Mouse (Mus musculus): ENCODE measurements around the gene Ctcfl. TPM values are rescaled to one million over a fixed set of nuclear protein-coding genes. Genes with fewer than 3 reads are reported as not detected.

The Ctcfl gene
- polyA plus RNA-seq, 1 experiment from 2014 or later = 0.05 TPM

DNA sequence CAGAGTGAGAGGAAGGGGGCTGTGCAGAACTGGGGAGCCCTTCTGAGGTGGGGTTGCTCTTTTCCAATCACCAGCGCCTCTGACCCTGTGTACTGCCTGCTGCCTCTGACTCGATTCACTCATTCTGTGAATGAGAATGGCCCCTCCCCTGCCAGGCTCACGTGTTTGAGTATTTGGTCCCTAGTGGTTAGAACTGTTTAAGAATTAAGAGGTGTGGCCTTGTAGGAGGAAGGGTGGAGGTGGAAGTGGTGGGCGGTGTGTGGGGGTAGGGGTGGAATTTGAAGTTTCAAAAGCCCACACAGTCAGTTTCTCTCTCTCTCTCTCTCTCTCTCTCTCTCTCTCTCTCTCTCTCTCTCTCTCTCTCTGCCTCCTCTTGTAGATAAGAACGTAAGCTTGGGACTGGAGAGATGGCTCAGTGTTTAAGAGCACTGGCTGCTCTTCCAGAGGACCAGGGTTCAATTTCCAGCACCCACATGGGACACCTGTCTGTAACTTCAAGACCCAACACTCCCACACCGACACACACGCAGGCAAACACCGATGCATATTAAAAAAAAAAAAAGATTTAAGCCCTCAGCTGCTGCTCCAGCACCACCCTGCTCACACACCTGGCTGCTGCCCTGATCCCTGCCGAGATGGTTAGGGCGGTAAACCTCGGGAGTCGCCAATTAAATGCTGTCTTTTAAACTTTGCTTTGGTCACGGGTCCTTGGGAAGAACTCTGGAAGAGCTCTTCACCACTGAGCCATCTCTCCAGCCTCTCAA is 35.4 kb downstream of the Ctcfl start:
- Histone ChIP-seq H3K4me2 (peak overlapping the region; percentile 41), H3K27me3 (ENCODE audit: insufficient read depth, low read length) (no peaks in the 10 kb centered on the region), H3K27ac (ENCODE audit: low read depth) (no peak overlapping the region), H3K9ac (0 out of 2 replicates have a peak overlapping the region, but pooled peaks have one; percentile 18), H3K36me3 (ENCODE audit: insufficient read depth) (no peaks in the 10 kb centered on the region), H3K4me3 (ENCODE audit: low read depth, low read length) (no peak overlapping the region), H3K4me1 (ENCODE audit: insufficient read depth) (no peaks in the 10 kb centered on the region), H3K9me3 (ENCODE audit: low read depth, low read length) (no peaks in the 10 kb centered on the region)
- peak; percentile 77 for DNase-seq
- peak; percentile 20; the same call in 1 of the 2 replicates for TF ChIP-seq CTCF (IDR thresholded peaks at IDR 0.05; ENCODE audit: low read depth)
- ATAC-seq (ENCODE audit: insufficient read depth) = peak; percentile 75
- 12% methylated on average over 13 of the region's 13 CpGs for WGBS

DNA sequence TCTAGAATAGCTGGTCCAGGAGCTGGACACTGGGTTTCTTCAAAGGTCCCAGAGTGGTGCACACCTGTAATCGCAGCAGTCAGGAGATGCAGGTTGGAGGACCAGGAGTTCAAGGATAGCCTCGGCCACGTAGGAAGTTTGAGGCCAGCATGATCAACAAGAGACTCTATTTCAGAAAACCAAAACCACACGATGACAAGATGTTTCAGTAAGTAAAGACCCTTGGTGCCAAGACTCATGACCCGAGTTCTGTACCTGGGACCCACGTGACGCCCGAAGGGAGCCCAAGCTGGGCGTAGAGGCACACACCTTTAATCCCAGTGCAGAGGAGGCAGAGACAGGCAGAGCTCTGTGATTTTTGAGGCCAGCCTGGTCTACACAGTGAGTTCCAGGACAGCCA is 36.2 kb downstream of the Ctcfl start:
- Histone ChIP-seq H3K36me3 (ENCODE audit: insufficient read depth) (no peaks in the 10 kb centered on the region), H3K9me3 (ENCODE audit: low read depth, low read length) (no peaks in the 10 kb centered on the region), H3K4me1 (ENCODE audit: insufficient read depth) (no peaks in the 10 kb centered on the region), H3K4me3 (ENCODE audit: low read depth, low read length) (no peak overlapping the region), H3K27me3 (ENCODE audit: insufficient read depth, low read length) (no peaks in the 10 kb centered on the region), H3K4me2 (peak overlapping the region; percentile 41), H3K9ac (no peak overlapping the region), H3K27ac (ENCODE audit: low read depth) (no peak overlapping the region)
- ATAC-seq (ENCODE audit: insufficient read depth) (no peak; the same call in 1 of the 2 replicates), DNase-seq (no peak)
- TF ChIP-seq CTCF (IDR thresholded peaks at IDR 0.05; ENCODE audit: low read depth) = no peak
- 80% methylated on average over 9 of the region's 9 CpGs for WGBS

DNA sequence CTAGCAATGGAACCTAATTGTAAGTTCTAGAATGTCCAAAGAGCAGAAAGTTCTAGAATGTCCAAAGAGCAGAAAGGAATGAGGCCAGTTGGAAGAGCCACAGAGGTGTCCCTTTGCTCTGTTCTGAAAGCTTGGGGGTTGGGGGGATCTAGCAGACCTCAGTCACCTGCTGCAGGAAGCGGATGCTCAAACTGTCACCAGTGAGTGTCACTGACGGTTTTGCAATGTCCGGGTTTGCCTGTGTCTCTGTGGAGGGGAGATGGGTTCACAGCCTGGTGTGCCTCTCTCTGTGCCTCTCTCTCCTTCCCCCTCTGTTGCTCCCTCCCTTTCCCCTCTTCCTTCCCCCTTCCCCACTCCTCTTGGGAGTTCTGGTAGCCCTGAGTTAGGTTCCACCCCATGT is 36.6 kb downstream of the Ctcfl start:
- no peaks in the 10 kb centered on the region for H3K9me3 ChIP-seq (ENCODE audit: low read depth, low read length)
- H3K27me3 ChIP-seq (ENCODE audit: insufficient read depth, low read length) = no peaks in the 10 kb centered on the region
- DNase-seq = no peak
- H3K4me2 ChIP-seq = no peak overlapping the region
- H3K36me3 ChIP-seq (ENCODE audit: insufficient read depth) = no peaks in the 10 kb centered on the region
- WGBS = 71% methylated on average over 3 of the region's 3 CpGs
- no peaks in the 10 kb centered on the region for H3K4me1 ChIP-seq (ENCODE audit: insufficient read depth)
- no peak overlapping the region for H3K9ac ChIP-seq
- TF ChIP-seq CTCF (IDR thresholded peaks at IDR 0.05; ENCODE audit: low read depth) = no peak
- no peak overlapping the region for H3K4me3 ChIP-seq (ENCODE audit: low read depth, low read length)
- H3K27ac ChIP-seq (ENCODE audit: low read depth) = no peak overlapping the region
- no peak for ATAC-seq (ENCODE audit: insufficient read depth)

DNA sequence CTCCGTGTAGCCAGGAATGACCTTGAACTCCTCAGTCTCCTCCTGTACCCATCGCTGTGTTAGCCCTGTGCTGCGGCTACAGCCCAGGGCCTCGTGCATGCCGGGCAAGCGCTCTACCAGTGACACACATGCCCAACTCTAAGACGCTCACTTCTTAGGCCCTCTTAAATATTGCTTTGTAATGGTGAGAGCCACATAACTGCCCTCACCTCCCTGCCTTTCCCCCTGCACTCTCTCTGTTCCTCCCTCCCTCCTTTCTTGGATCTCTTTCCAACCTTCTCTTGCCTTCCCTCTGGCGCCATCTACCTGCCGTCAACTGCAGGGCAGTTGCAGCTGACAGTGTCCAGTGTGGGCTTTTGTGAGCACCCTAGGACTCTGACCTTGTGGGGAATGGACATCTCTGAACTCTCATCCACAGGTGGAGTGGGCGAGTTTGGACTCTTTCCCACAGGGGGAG is 38.5 kb downstream of the Ctcfl start:
- DNase-seq (peak; percentile 91), ATAC-seq (ENCODE audit: insufficient read depth) (peak; percentile 64)
- Histone ChIP-seq H3K4me1 (ENCODE audit: insufficient read depth) (no peaks in the 10 kb centered on the region), H3K9ac (no peak overlapping the region), H3K27ac (ENCODE audit: low read depth) (no peak overlapping the region), H3K4me3 (ENCODE audit: low read depth, low read length) (no peak overlapping the region), H3K36me3 (ENCODE audit: insufficient read depth) (no peaks in the 10 kb centered on the region), H3K4me2 (no peak overlapping the region), H3K9me3 (ENCODE audit: low read depth, low read length) (no peaks in the 10 kb centered on the region), H3K27me3 (ENCODE audit: insufficient read depth, low read length) (no peaks in the 10 kb centered on the region)
- 27% methylated on average over 10 of the region's 10 CpGs for WGBS
- peak; percentile 98 for TF ChIP-seq CTCF (IDR thresholded peaks at IDR 0.05; ENCODE audit: low read depth)

DNA sequence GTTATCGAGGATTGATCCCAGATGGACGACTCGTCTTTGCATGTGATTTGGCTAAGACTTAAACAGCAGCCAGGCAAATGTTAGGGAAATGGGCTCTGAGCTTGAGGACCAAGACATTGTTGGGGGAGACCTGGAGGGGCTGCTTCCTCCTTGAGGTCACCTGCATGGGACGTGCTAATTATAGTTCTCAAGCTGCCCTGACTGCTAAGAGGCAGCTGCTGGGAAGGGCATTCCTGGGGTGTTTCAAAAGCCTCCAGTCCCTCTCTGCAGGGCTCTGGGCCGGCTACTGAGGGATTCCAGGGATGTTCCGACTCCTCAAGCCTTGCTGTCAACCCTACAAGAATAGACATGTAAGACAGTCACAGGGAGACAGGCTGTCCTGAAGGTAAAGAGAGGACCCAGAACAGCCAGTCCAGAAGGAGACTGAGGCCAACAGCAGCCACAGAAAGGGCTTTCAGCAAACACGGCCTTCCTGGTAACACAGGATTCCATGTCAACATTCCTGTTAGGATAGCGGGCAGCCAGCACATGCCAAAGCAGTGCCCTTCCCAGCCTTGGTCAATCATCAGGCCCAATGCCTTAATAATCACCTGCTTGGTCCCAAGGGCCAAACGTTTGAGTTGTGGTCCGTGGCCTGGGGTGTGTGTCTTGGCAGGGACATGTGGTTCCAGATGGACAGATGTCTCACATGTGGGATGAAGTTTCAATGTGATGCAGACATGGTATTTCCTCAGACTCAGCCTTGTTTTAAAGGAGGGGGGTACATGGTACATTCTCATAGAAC is 39.4 kb downstream of the Ctcfl start:
- Histone ChIP-seq H3K27me3 (ENCODE audit: insufficient read depth, low read length) (no peaks in the 10 kb centered on the region), H3K4me1 (ENCODE audit: insufficient read depth) (no peaks in the 10 kb centered on the region), H3K36me3 (ENCODE audit: insufficient read depth) (no peaks in the 10 kb centered on the region), H3K4me2 (no peak overlapping the region), H3K9me3 (ENCODE audit: low read depth, low read length) (no peaks in the 10 kb centered on the region), H3K9ac (no peak overlapping the region), H3K4me3 (ENCODE audit: low read depth, low read length) (no peak overlapping the region), H3K27ac (ENCODE audit: low read depth) (no peak overlapping the region)
- WGBS = 52% methylated on average over 10 of the region's 10 CpGs
- DNase-seq (no peak), ATAC-seq (ENCODE audit: insufficient read depth) (no peak)
- TF ChIP-seq CTCF (IDR thresholded peaks at IDR 0.05; ENCODE audit: low read depth) = no peak

GRCm38 (mm10) chr2:173076921-173077320 is 42.4 kb downstream of the Ctcfl start:
- no peak overlapping the region for H3K27ac ChIP-seq (ENCODE audit: low read depth)
- no peaks in the 10 kb centered on the region for H3K4me1 ChIP-seq (ENCODE audit: insufficient read depth)
- ATAC-seq (ENCODE audit: insufficient read depth) (no peak), DNase-seq (no peak)
- H3K36me3 ChIP-seq (ENCODE audit: insufficient read depth) = no peaks in the 10 kb centered on the region
- TF ChIP-seq CTCF (IDR thresholded peaks at IDR 0.05; ENCODE audit: low read depth) = no peak
- H3K27me3 ChIP-seq (ENCODE audit: insufficient read depth, low read length) = no peaks in the 10 kb centered on the region
- H3K4me3 ChIP-seq (ENCODE audit: low read depth, low read length) = no peak overlapping the region
- 58% methylated on average over 9 of the region's 9 CpGs for WGBS
- no peak overlapping the region for H3K4me2 ChIP-seq
- no peak overlapping the region for H3K9ac ChIP-seq
- no peaks in the 10 kb centered on the region for H3K9me3 ChIP-seq (ENCODE audit: low read depth, low read length)

GRCm38 (mm10) chr2:173073666-173074065 is 45.7 kb downstream of the Ctcfl start:
- H3K27ac ChIP-seq (ENCODE audit: low read depth) = no peak overlapping the region
- H3K36me3 ChIP-seq (ENCODE audit: insufficient read depth) = no peaks in the 10 kb centered on the region
- H3K4me3 ChIP-seq (ENCODE audit: low read depth, low read length) = no peak overlapping the region
- no peaks in the 10 kb centered on the region for H3K4me1 ChIP-seq (ENCODE audit: insufficient read depth)
- no peak for TF ChIP-seq CTCF (IDR thresholded peaks at IDR 0.05; ENCODE audit: low read depth)
- no peak overlapping the region for H3K9ac ChIP-seq
- no peak overlapping the region for H3K4me2 ChIP-seq
- DNase-seq = no peak
- 29% methylated on average over 5 of the region's 5 CpGs for WGBS
- no peak for ATAC-seq (ENCODE audit: insufficient read depth)
- H3K9me3 ChIP-seq (ENCODE audit: low read depth, low read length) = no peaks in the 10 kb centered on the region
- H3K27me3 ChIP-seq (ENCODE audit: insufficient read depth, low read length) = no peaks in the 10 kb centered on the region

Measured in lung, embryonic 14.5 days (tissue).